Mouse (Mus musculus) E14TG2a.4 (cell line): Measurements from ENCODE around the gene Dclk1.

Source experiments
- H3K27me3 ChIP-seq: 2 replicates; pipeline ENCODE4 v1.6.1; 2014; ENCODE audit warnings: low read length, control low read depth; ENCODE audit not compliant: insufficient read depth
- H3K36me3 ChIP-seq: 2 replicates; pipeline ENCODE4 v1.6.1; 2014; ENCODE audit warnings: low read length, control low read depth; ENCODE audit not compliant: insufficient read depth
- H3K4me1 ChIP-seq: replicated peaks from 2 replicates; pipeline ENCODE4 v1.6.1; 2014; ENCODE audit warnings: low read depth, low read length, control low read depth
- H3K4me3 ChIP-seq: replicated peaks from 2 replicates; pipeline ENCODE4 v1.5.1; 2014; ENCODE audit warnings: mild to moderate bottlenecking, low read length
- H3K9me3 ChIP-seq: 2 replicates; pipeline ENCODE4 v1.6.1; 2014; ENCODE audit warnings: low read length, control low read depth
- CTCF ChIP-seq: conservative IDR thresholded peaks from 2 replicates; pipeline ENCODE4 v1.5.1; 2014; ENCODE audit warnings: low read length
- NANOG ChIP-seq: IDR thresholded peaks from 2 replicates; pipeline ENCODE4 v1.6.1; 2014; ENCODE audit warnings: borderline replicate concordance, low read length, mixed read lengths
- POU5F1 ChIP-seq: IDR thresholded peaks from 2 replicates; pipeline ENCODE4 v1.6.1; 2014; ENCODE audit warnings: low read length, borderline replicate concordance

Gene Dclk1

GRCm38 (mm10) chr3:55244087-55244486 lies 1.9 kb downstream of the Dclk1 start:
- TF ChIP-seq CTCF, result no peak
- TF ChIP-seq POU5F1, result no peak
- TF ChIP-seq NANOG, result no peak
- Histone ChIP-seq H3K4me3 (no peak overlapping the region), H3K27me3 (peaks cover 53% of the 10 kb centered on the region), H3K9me3 (no peaks in the 10 kb centered on the region), H3K4me1 (peaks cover 12% of the 10 kb centered on the region), H3K36me3 (no peaks in the 10 kb centered on the region)

GRCm38 (mm10) chr3:55246618-55247272 lies 4.6 kb downstream of the Dclk1 start:
- H3K27me3 ChIP-seq, result peaks cover 45% of the 10 kb centered on the region
- no peaks in the 10 kb centered on the region for H3K36me3 ChIP-seq
- H3K9me3 ChIP-seq, result no peaks in the 10 kb centered on the region
- TF ChIP-seq NANOG (no peak), CTCF (no peak), POU5F1 (no peak)
- H3K4me3 ChIP-seq, result no peak overlapping the region
- peaks cover 12% of the 10 kb centered on the region for H3K4me1 ChIP-seq

- Histone ChIP-seq H3K27me3 (peaks cover 32% of the 10 kb centered on the region), H3K9me3 (no peaks in the 10 kb centered on the region), H3K4me1 (peaks cover 3% of the 10 kb centered on the region), H3K36me3 (no peaks in the 10 kb centered on the region), H3K4me3 (no peak overlapping the region)
- TF ChIP-seq NANOG (no peak), POU5F1 (no peak), CTCF (no peak)
Measured at GRCm38 (mm10) chr3:55248048-55248447, 5.9 kb downstream of the Dclk1 start.

- TF ChIP-seq POU5F1 (no peak), CTCF (no peak), NANOG (no peak)
- H3K27me3 ChIP-seq, result peaks cover 28% of the 10 kb centered on the region
- H3K4me1 ChIP-seq, result no peaks in the 10 kb centered on the region
- H3K36me3 ChIP-seq, result no peaks in the 10 kb centered on the region
- H3K9me3 ChIP-seq, result no peaks in the 10 kb centered on the region
- H3K4me3 ChIP-seq, result no peak overlapping the region
Measured at GRCm38 (mm10) chr3:55248508-55248907, 6.3 kb downstream of the Dclk1 start.

- no peaks in the 10 kb centered on the region for H3K36me3 ChIP-seq
- TF ChIP-seq POU5F1 (no peak), NANOG (no peak), CTCF (no peak)
- H3K9me3 ChIP-seq, result no peaks in the 10 kb centered on the region
- no peak overlapping the region for H3K4me3 ChIP-seq
- H3K27me3 ChIP-seq, result peaks cover 8% of the 10 kb centered on the region
- H3K4me1 ChIP-seq, result no peaks in the 10 kb centered on the region
Measured at GRCm38 (mm10) chr3:55250631-55251030, 8.5 kb downstream of the Dclk1 start.

- Histone ChIP-seq H3K27me3 (no peaks in the 10 kb centered on the region), H3K9me3 (no peaks in the 10 kb centered on the region), H3K4me3 (no peak overlapping the region), H3K36me3 (no peaks in the 10 kb centered on the region), H3K4me1 (no peaks in the 10 kb centered on the region)
- TF ChIP-seq CTCF, result no peak
- no peak for TF ChIP-seq NANOG
- no peak for TF ChIP-seq POU5F1
Measured at GRCm38 (mm10) chr3:55260139-55260538, 18.0 kb downstream of the Dclk1 start.

- H3K4me3 ChIP-seq, result no peak overlapping the region
- TF ChIP-seq POU5F1 (no peak), CTCF (no peak), NANOG (no peak)
- no peaks in the 10 kb centered on the region for H3K4me1 ChIP-seq
- no peaks in the 10 kb centered on the region for H3K27me3 ChIP-seq
- H3K36me3 ChIP-seq, result no peaks in the 10 kb centered on the region
- H3K9me3 ChIP-seq, result peaks cover 10% of the 10 kb centered on the region
Measured at GRCm38 (mm10) chr3:55266091-55266490, 23.9 kb downstream of the Dclk1 start.

GRCm38 (mm10) chr3:55269802-55270201 lies 27.6 kb downstream of the Dclk1 start:
- Histone ChIP-seq H3K36me3 (no peaks in the 10 kb centered on the region), H3K9me3 (peaks cover 10% of the 10 kb centered on the region)

GRCm38 (mm10) chr3:55270345-55270744 lies 28.2 kb downstream of the Dclk1 start:
- Histone ChIP-seq H3K4me1 (no peaks in the 10 kb centered on the region), H3K36me3 (no peaks in the 10 kb centered on the region), H3K27me3 (no peaks in the 10 kb centered on the region), H3K4me3 (no peak overlapping the region), H3K9me3 (peaks cover 10% of the 10 kb centered on the region)
- TF ChIP-seq POU5F1, result no peak

More at GRCm38 (mm10) chr3:55269802-55270201, 27.6 kb downstream of the Dclk1 start:
- H3K4me3 ChIP-seq, result no peak overlapping the region
- no peaks in the 10 kb centered on the region for H3K27me3 ChIP-seq
- no peaks in the 10 kb centered on the region for H3K4me1 ChIP-seq
- no peak for TF ChIP-seq NANOG
- no peak for TF ChIP-seq CTCF
- no peak for TF ChIP-seq POU5F1
